Mouse (Mus musculus) kidney, postnatal 0 days (tissue): ENCODE measurements around the gene Zfp341. TPM values are rescaled to one million over a fixed set of nuclear protein-coding genes. Genes with fewer than 3 reads are reported as not detected.

Experiments used
- ATAC-seq: fragments of 200-750 bp; cut with Nextera tagmentation; replicated peaks from 2 replicates; pipeline ENCODE4 v1.8.0; 2017; ENCODE audit warnings: low read depth, moderate number of reproducible peaks, moderate TSS enrichment, moderate library complexity; ENCODE audit not compliant: low FRiP score
- DNase-seq: peaks from one replicate; pipeline ENCODE4 v3.0.0-alpha.2; 2016; ENCODE audit warnings: low spot score
- H3K27ac ChIP-seq: fragments of 300-500 bp; sonication (generic); 2 replicates; pipeline ENCODE4 v1.5.1; 2014; ENCODE audit warnings: mild to moderate bottlenecking
- H3K27me3 ChIP-seq: fragments of 300-500 bp; sonication (generic); 2 replicates; pipeline ENCODE4 v1.6.1; 2014; ENCODE audit warnings: low read length, mixed read lengths; ENCODE audit not compliant: insufficient read depth
- H3K36me3 ChIP-seq: fragments of 300-500 bp; sonication (generic); 2 replicates; pipeline ENCODE4 v1.6.1; 2014; ENCODE audit warnings: low read length, mixed read lengths; ENCODE audit not compliant: insufficient read depth
- H3K4me1 ChIP-seq: fragments of 300-500 bp; sonication (generic); replicated peaks from 2 replicates; pipeline ENCODE4 v1.6.1; 2014; ENCODE audit warnings: antibody characterized with exemption, low read length, mixed read lengths; ENCODE audit not compliant: insufficient read depth
- H3K4me2 ChIP-seq: fragments of 300-500 bp; sonication (generic); 2 replicates; pipeline ENCODE4 v1.6.1; 2014; ENCODE audit warnings: mild to moderate bottlenecking, low read length, moderate library complexity, mixed read lengths
- H3K4me3 ChIP-seq: fragments of 300-500 bp; sonication (generic); replicated peaks from 2 replicates; pipeline ENCODE4 v1.5.1; 2014; ENCODE audit warnings: low read depth, low read length
- H3K9ac ChIP-seq: fragments of 300-500 bp; sonication (generic); 2 replicates; pipeline ENCODE4 v1.6.1; 2014; ENCODE audit warnings: low read depth, low read length
- H3K9me3 ChIP-seq: fragments of 300-500 bp; sonication (generic); replicated peaks from 2 replicates; pipeline ENCODE4 v1.6.1; 2016; ENCODE audit warnings: low read length, inconsistent platforms, mixed read lengths
- CTCF ChIP-seq: IDR thresholded peaks from 2 replicates; pipeline ENCODE4 v1.5.1; 2016; ENCODE audit warnings: antibody characterized with exemption, low read depth, mild to moderate bottlenecking, moderate library complexity
- WGBS: fragments of 180-500 bp; shearing (Covaris S2); extraction: QIAGEN DNeasy Blood & Tissue Kit; methylation state at CpG from one replicate; pipeline ENCODE4 v1.1.7; 2014; 5-methylcytosine and 5-hydroxymethylcytosine counted together
- polyA plus RNA-seq: library from polyadenylated mRNA; unstranded; fragments of >200 nt; fragmentation: Nextera tagmentation; extraction: Ambion mirVana; gene quantifications from 2 replicates; pipeline ENCODE4 v1.2.1, GENCODE M21; 2015

Zfp341 gene
- polyA plus RNA-seq, 1 experiment from 2014 or later = 0.80 TPM

DNA sequence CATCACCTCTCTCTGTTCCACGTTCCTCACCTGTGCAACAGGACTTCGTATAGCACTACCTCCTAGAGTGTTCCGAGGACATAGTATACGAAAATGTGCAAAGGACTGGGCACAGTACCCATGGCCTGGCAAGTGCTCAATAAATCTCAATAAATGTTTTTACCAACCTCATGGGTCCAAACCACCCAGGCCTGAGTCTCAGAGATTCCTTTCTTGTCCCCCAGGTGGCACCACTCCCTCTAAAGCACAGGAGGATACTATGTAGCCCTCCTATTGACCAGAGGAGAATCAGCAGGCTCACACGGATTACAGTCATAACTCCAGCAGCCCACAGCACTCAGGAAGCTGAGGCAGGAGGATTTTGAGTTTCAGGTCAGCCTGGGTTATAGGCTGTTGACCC is 33.5 kb downstream of the Zfp341 start:
- H3K4me2 ChIP-seq = no peak overlapping the region
- no peaks in the 10 kb centered on the region for H3K4me1 ChIP-seq
- 76% methylated on average over 5 of the region's 5 CpGs for WGBS
- ATAC-seq (no peak), DNase-seq (peak; percentile 44)
- no peaks in the 10 kb centered on the region for H3K27me3 ChIP-seq
- peak; percentile 64 for TF ChIP-seq CTCF
- H3K4me3 ChIP-seq = no peak overlapping the region
- H3K36me3 ChIP-seq = no peaks in the 10 kb centered on the region
- H3K27ac ChIP-seq = no peak overlapping the region
- H3K9me3 ChIP-seq = no peaks in the 10 kb centered on the region
- H3K9ac ChIP-seq = no peak overlapping the region

DNA sequence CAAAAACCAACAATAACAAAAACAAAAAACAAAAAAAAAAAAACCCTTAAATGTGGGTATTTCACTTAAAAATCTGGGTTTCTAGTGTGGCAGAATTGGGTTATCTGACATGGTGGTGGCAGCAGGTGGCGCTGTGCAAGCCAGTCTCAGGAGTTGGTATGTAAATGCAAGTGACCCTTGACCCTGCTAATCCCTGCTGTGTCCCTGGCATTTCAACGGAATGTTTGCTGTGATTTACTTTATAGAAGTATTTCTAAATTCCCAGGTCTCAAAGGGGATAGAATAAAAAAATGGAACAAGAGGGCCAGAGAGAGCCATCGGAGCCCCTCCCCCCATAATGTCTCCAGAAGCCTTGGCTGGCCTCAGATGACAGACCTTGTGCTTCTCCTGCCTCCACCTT is 35.0 kb downstream of the Zfp341 start:
- peak; percentile 73 for TF ChIP-seq CTCF
- no peak overlapping the region for H3K27ac ChIP-seq
- DNase-seq = peak; percentile 66
- H3K4me1 ChIP-seq = no peaks in the 10 kb centered on the region
- WGBS = 32% methylated on average over 3 of the region's 3 CpGs
- no peaks in the 10 kb centered on the region for H3K36me3 ChIP-seq
- no peaks in the 10 kb centered on the region for H3K9me3 ChIP-seq
- no peak overlapping the region for H3K9ac ChIP-seq
- no peaks in the 10 kb centered on the region for H3K27me3 ChIP-seq
- no peak for ATAC-seq
- H3K4me3 ChIP-seq = no peak overlapping the region
- H3K4me2 ChIP-seq = no peak overlapping the region

DNA sequence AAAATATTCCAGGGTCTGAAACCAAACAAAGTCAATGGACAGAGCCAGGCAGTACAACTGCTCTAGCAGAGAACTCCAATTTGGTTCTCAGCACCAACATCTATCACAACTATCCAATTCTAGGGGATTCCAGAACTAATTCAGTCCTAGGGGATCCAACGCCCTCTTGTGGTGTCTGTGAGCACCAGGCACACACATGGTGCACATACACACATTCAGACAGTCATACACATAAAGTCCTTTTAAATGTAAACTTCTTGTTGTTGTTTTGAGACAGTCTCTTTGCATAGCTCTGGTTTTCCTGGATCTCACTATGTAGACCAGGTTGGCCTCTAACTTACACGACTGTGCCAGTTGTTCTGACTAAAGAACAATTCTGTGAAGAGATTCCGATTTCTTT is 37.3 kb downstream of the Zfp341 start:
- no peak for DNase-seq
- Histone ChIP-seq H3K9me3 (no peaks in the 10 kb centered on the region), H3K36me3 (no peaks in the 10 kb centered on the region), H3K27ac (peak overlapping the region; percentile 84), H3K9ac (no peak overlapping the region), H3K4me3 (no peak overlapping the region), H3K4me2 (no peak overlapping the region), H3K27me3 (no peaks in the 10 kb centered on the region), H3K4me1 (no peaks in the 10 kb centered on the region)
- ATAC-seq = no peak
- TF ChIP-seq CTCF = no peak; the same call in 1 of the 2 replicates
- WGBS = 84% methylated on average over 3 of the region's 3 CpGs

DNA sequence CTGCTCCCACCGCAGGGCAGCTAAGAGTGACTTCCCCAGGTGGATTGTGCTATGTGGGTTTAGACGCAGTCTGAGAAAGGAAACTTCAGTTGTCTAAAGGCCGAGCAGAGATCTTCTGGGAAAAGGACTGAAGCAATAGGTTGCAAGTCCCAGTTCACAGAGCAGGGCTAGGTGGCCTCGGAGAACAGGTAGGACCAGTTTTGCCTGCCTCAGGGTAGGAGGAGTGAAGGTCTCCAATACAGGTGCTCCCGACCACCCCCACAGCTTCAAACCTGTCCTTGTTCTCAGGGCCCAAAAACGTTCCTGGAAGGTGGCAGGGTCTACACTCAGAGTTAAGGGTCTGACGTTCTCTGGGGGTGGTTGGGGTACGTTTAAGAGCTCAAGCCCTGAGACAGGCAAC is 38.3 kb downstream of the Zfp341 start, which contains the start of gene Chmp4b:
Gene Chmp4b (plus strand): TSS at position 343 of the 400 bp plus-strand sequence.
- H3K27me3 ChIP-seq = no peaks in the 10 kb centered on the region
- H3K4me3 ChIP-seq = no peak within 1 kb of the TSS
- no peak for TF ChIP-seq CTCF
- H3K4me2 ChIP-seq = no peak within 1 kb of the TSS; the same call in 1 of the 2 replicates
- DNase-seq (peak; percentile 16), ATAC-seq (no peak; the same call in 1 of the 2 replicates)
- H3K4me1 ChIP-seq = no peaks in the 10 kb centered on the region
- H3K27ac ChIP-seq = peak within 1 kb of the TSS; percentile 84
- no peaks in the 10 kb centered on the region for H3K9me3 ChIP-seq
- H3K36me3 ChIP-seq = no peaks in the 10 kb centered on the region
- H3K9ac ChIP-seq = no peak within 1 kb of the TSS
- 46% methylated on average over 8 of the region's 8 CpGs for WGBS

DNA sequence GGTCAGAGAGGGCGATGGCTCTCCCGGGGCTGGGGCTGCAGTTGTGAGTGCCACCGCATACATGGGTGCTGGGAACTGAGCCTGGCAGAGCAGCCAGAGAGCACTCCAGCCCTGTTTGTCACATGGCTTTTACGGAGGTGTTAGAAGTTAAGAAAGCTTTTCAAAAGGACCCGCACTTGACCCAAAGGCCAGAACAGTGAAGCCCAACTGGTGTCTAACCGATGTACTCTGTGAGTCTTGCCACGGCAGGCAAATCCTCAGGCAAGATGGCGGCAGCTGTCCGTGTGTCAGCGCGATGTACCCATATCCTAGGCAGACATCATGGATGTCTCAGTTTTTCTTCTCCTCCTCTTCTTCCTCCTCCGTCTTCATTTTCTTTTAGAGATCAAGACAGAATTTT is 41.9 kb downstream of the Zfp341 start:
- TF ChIP-seq CTCF = no peak
- H3K36me3 ChIP-seq = no peaks in the 10 kb centered on the region
- H3K9ac ChIP-seq = no peak overlapping the region
- no peaks in the 10 kb centered on the region for H3K9me3 ChIP-seq
- no peaks in the 10 kb centered on the region for H3K27me3 ChIP-seq
- H3K4me2 ChIP-seq = no peak overlapping the region
- H3K4me1 ChIP-seq = peaks cover 15% of the 10 kb centered on the region
- H3K27ac ChIP-seq = no peak overlapping the region
- no peak for DNase-seq
- 92% methylated on average over 12 of the region's 12 CpGs for WGBS
- H3K4me3 ChIP-seq = no peak overlapping the region
- no peak for ATAC-seq

DNA sequence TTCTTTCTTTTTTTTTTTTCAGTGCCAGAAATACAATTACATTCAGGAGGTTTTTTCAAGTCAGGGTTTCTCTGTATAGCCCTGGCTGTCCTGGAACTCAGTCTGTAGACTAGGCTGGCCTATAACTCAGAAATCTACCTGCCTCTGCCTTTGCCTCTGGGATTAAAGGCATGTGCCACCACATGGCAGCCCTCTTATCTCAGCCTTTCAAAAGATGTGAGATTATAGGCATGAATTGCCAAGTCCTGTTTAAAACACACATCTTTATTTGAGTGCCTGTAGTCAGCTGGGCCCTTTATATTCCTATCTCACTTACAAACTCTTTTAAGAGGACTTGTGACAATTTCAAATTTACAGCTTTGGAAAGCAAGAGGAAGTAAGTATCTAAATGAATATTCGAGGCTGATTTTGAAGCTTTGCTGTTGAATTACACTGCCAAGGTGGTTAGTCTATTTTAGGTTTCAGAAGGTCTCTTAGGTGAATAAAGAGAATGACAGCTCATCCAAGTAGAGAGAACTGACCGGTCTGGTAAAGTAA is 42.8 kb downstream of the Zfp341 start:
- ATAC-seq (no peak), DNase-seq (no peak)
- peak overlapping the region; percentile 31 for H3K27ac ChIP-seq
- no peaks in the 10 kb centered on the region for H3K9me3 ChIP-seq
- no peak overlapping the region for H3K4me3 ChIP-seq
- H3K4me1 ChIP-seq = peaks cover 21% of the 10 kb centered on the region
- TF ChIP-seq CTCF = no peak
- no peak overlapping the region for H3K9ac ChIP-seq
- H3K36me3 ChIP-seq = no peaks in the 10 kb centered on the region
- peak overlapping the region; percentile 41; the same call in 1 of the 2 replicates for H3K4me2 ChIP-seq
- 58% methylated on average over 2 of the region's 2 CpGs for WGBS
- H3K27me3 ChIP-seq = no peaks in the 10 kb centered on the region
